Mouse (Mus musculus) kidney, embryonic 16.5 days (tissue): ENCODE results near the gene Prr12. TPM values are rescaled to one million over a fixed set of nuclear protein-coding genes. Genes with fewer than 3 reads are reported as not detected.
"Not testable (repeated sequence)": the region's sequence is repeated elsewhere in the genome, so short reads cannot be mapped to it uniquely, and the experiment has no call there.

Experiments
- ATAC-seq: fragments of 200-750 bp; cut with Nextera tagmentation; 2 replicates; pipeline ENCODE4 v1.8.0; 2017; ENCODE audit warnings: moderate TSS enrichment; ENCODE audit not compliant: low FRiP score, low TSS enrichment
- H3K27ac ChIP-seq: fragments of 300-500 bp; sonication (generic); 2 replicates; pipeline ENCODE4 v1.5.1; 2014; ENCODE audit warnings: low read length
- H3K27me3 ChIP-seq: fragments of 300-500 bp; sonication (generic); 2 replicates; pipeline ENCODE4 v1.6.1; 2014; ENCODE audit warnings: low read length, control low read depth, mixed read lengths; ENCODE audit not compliant: insufficient read depth
- H3K36me3 ChIP-seq: fragments of 300-500 bp; sonication (generic); 2 replicates; pipeline ENCODE4 v1.6.1; 2014; ENCODE audit warnings: low read length, control low read depth, mixed read lengths; ENCODE audit not compliant: insufficient read depth
- H3K4me1 ChIP-seq: fragments of 300-500 bp; sonication (generic); 2 replicates; pipeline ENCODE4 v1.6.1; 2014; ENCODE audit warnings: low read length, control low read depth, mixed read lengths; ENCODE audit not compliant: insufficient read depth
- H3K4me2 ChIP-seq: fragments of 300-500 bp; sonication (generic); replicated peaks from 2 replicates; pipeline ENCODE4 v1.6.1; 2014; ENCODE audit warnings: low read depth, low read length
- H3K4me3 ChIP-seq: fragments of 300-500 bp; sonication (generic); 2 replicates; pipeline ENCODE4 v1.5.1; 2014; ENCODE audit warnings: mild to moderate bottlenecking, low read length
- H3K9ac ChIP-seq: fragments of 300-500 bp; sonication (generic); replicated peaks from 2 replicates; pipeline ENCODE4 v1.6.1; 2014; ENCODE audit warnings: low read length
- H3K9me3 ChIP-seq: fragments of 300-500 bp; sonication (generic); 2 replicates; pipeline ENCODE4 v1.6.1; 2016; ENCODE audit warnings: low read length, control low read depth
- WGBS: fragments of 180-500 bp; shearing (Covaris S2); extraction: QIAGEN DNeasy Blood & Tissue Kit; methylation state at CpG from one replicate; pipeline ENCODE4 v1.1.7; 2014; 5-methylcytosine and 5-hydroxymethylcytosine counted together
- polyA plus RNA-seq: library from polyadenylated mRNA; unstranded; fragments of >200 nt; fragmentation: Nextera tagmentation; extraction: Ambion mirVana; gene quantifications from 2 replicates; pipeline ENCODE4 v1.2.1, GENCODE M21; 2015

The Prr12 gene
- polyA plus RNA-seq, 1 experiment from 2014 or later = 12.9 TPM

- Histone ChIP-seq H3K4me1 (no peaks in the 10 kb centered on the region), H3K36me3 (peaks cover 79% of the 10 kb centered on the region), H3K4me3 (no peak overlapping the region), H3K9me3 (no peaks in the 10 kb centered on the region), H3K27ac (no peak overlapping the region), H3K9ac (no peak overlapping the region), H3K4me2 (no peak overlapping the region), H3K27me3 (no peaks in the 10 kb centered on the region)
- ATAC-seq = no peak
- WGBS = 95% methylated on average over 6 of the region's 6 CpGs
Observed at GRCm38 (mm10) chr7:45029995-45030394, 22.7 kb downstream of the Prr12 start.

- ATAC-seq = no peak
- WGBS = 84% methylated on average over 11 of the region's 11 CpGs
- no peaks in the 10 kb centered on the region for H3K27me3 ChIP-seq
- no peaks in the 10 kb centered on the region for H3K9me3 ChIP-seq
- no peaks in the 10 kb centered on the region for H3K4me1 ChIP-seq
- no peak overlapping the region for H3K4me2 ChIP-seq
- H3K27ac ChIP-seq = no peak overlapping the region
- no peak overlapping the region for H3K4me3 ChIP-seq
- peaks cover 63% of the 10 kb centered on the region for H3K36me3 ChIP-seq
- no peak overlapping the region for H3K9ac ChIP-seq
Observed at GRCm38 (mm10) chr7:45028351-45028750, 24.3 kb downstream of the Prr12 start.

- no peak for ATAC-seq
- Histone ChIP-seq H3K27me3 (no peaks in the 10 kb centered on the region), H3K4me1 (no peaks in the 10 kb centered on the region), H3K27ac (no peak overlapping the region), H3K4me3 (no peak overlapping the region), H3K9me3 (no peaks in the 10 kb centered on the region), H3K9ac (no peak overlapping the region), H3K4me2 (no peak overlapping the region), H3K36me3 (peaks cover 57% of the 10 kb centered on the region)
- WGBS = 89% methylated on average over 9 of the region's 9 CpGs
Observed at GRCm38 (mm10) chr7:45027761-45028160, 24.9 kb downstream of the Prr12 start.

GRCm38 (mm10) chr7:45026256-45026655, 26.4 kb downstream of the Prr12 start:
- no peak overlapping the region for H3K27ac ChIP-seq
- no peak for ATAC-seq
- H3K9ac ChIP-seq = no peak overlapping the region
- no peaks in the 10 kb centered on the region for H3K4me1 ChIP-seq
- WGBS = 63% methylated on average over 2 of the region's 2 CpGs
- peaks cover 43% of the 10 kb centered on the region for H3K36me3 ChIP-seq
- no peak overlapping the region for H3K4me3 ChIP-seq
- no peak overlapping the region for H3K4me2 ChIP-seq
- H3K27me3 ChIP-seq = no peaks in the 10 kb centered on the region
- no peaks in the 10 kb centered on the region for H3K9me3 ChIP-seq

GRCm38 (mm10) chr7:45025601-45026220, 27.0 kb downstream of the Prr12 start:
- H3K27ac ChIP-seq = no peak overlapping the region
- 78% methylated on average over 8 of the region's 8 CpGs for WGBS
- no peaks in the 10 kb centered on the region for H3K27me3 ChIP-seq
- peaks cover 38% of the 10 kb centered on the region for H3K36me3 ChIP-seq
- no peaks in the 10 kb centered on the region for H3K4me1 ChIP-seq
- no peak for ATAC-seq
- no peaks in the 10 kb centered on the region for H3K9me3 ChIP-seq
- H3K9ac ChIP-seq = no peak overlapping the region
- H3K4me3 ChIP-seq = no peak overlapping the region
- no peak overlapping the region for H3K4me2 ChIP-seq

- ATAC-seq = no peak
Observed at GRCm38 (mm10) chr7:45024281-45025248, 28.1 kb downstream of the Prr12 start.

GRCm38 (mm10) chr7:45023711-45024110, 29.0 kb downstream of the Prr12 start:
- H3K27me3 ChIP-seq, H3K4me2 ChIP-seq, H3K4me3 ChIP-seq, ATAC-seq, H3K9ac ChIP-seq, H3K4me1 ChIP-seq, H3K27ac ChIP-seq, H3K9me3 ChIP-seq: not testable (repeated sequence)
- peaks cover 20% of the 10 kb centered on the region for H3K36me3 ChIP-seq
- 74% methylated on average over 5 of the region's 5 CpGs for WGBS

More at GRCm38 (mm10) chr7:45024281-45025248, 28.1 kb downstream of the Prr12 start:
- Histone ChIP-seq H3K4me3 (no peak overlapping the region), H3K4me1 (no peaks in the 10 kb centered on the region), H3K27me3 (no peaks in the 10 kb centered on the region), H3K4me2 (no peak overlapping the region), H3K27ac (no peak overlapping the region; the same call in 1 of the 2 replicates), H3K9ac (no peak overlapping the region), H3K9me3 (no peaks in the 10 kb centered on the region), H3K36me3 (peaks cover 26% of the 10 kb centered on the region)
- 86% methylated on average over 15 of the region's 15 CpGs for WGBS

GRCm38 (mm10) chr7:45020225-45020624, 32.5 kb downstream of the Prr12 start:
- H3K4me2 ChIP-seq = no peak overlapping the region
- no peaks in the 10 kb centered on the region for H3K9me3 ChIP-seq
- H3K4me3 ChIP-seq = no peak overlapping the region
- 0 out of 2 replicates have a peak overlapping the region, but pooled peaks have one; percentile 31 for H3K9ac ChIP-seq
- peaks cover 14% of the 10 kb centered on the region; the same call in 1 of the 2 replicates for H3K4me1 ChIP-seq
- 68% methylated on average over 9 of the region's 9 CpGs for WGBS
- ATAC-seq = no peak
- no peaks in the 10 kb centered on the region for H3K36me3 ChIP-seq
- no peak overlapping the region for H3K27ac ChIP-seq
- no peaks in the 10 kb centered on the region for H3K27me3 ChIP-seq

GRCm38 (mm10) chr7:45019031-45019571, 33.6 kb downstream of the Prr12 start:
- H3K4me2 ChIP-seq = peak overlapping the region; percentile 89
- H3K4me3 ChIP-seq = peak overlapping the region; percentile 96
- peak overlapping the region; percentile 18 for H3K9ac ChIP-seq
- WGBS = 22% methylated on average over 8 of the region's 8 CpGs
- ATAC-seq = no peak
- peaks cover 21% of the 10 kb centered on the region for H3K4me1 ChIP-seq
- H3K27ac ChIP-seq = peak overlapping the region; percentile 89; the same call in 1 of the 2 replicates
- H3K36me3 ChIP-seq = no peaks in the 10 kb centered on the region
- H3K27me3 ChIP-seq = no peaks in the 10 kb centered on the region
- no peaks in the 10 kb centered on the region for H3K9me3 ChIP-seq
